Mouse (Mus musculus): Measurements from ENCODE around the gene Srsf10. TPM values are rescaled to one million over a fixed set of nuclear protein-coding genes. Genes with fewer than 3 reads are reported as not detected.

Srsf10 gene
- 355 and 418 TPM in 2 replicates for total RNA-seq (2014; fragmentation: Nextera tagmentation)
- total RNA-seq (2017), result 223 and 241 TPM in 2 replicates
- polyA plus RNA-seq (2012), result 299 and 339 TPM in 2 replicates

DNA sequence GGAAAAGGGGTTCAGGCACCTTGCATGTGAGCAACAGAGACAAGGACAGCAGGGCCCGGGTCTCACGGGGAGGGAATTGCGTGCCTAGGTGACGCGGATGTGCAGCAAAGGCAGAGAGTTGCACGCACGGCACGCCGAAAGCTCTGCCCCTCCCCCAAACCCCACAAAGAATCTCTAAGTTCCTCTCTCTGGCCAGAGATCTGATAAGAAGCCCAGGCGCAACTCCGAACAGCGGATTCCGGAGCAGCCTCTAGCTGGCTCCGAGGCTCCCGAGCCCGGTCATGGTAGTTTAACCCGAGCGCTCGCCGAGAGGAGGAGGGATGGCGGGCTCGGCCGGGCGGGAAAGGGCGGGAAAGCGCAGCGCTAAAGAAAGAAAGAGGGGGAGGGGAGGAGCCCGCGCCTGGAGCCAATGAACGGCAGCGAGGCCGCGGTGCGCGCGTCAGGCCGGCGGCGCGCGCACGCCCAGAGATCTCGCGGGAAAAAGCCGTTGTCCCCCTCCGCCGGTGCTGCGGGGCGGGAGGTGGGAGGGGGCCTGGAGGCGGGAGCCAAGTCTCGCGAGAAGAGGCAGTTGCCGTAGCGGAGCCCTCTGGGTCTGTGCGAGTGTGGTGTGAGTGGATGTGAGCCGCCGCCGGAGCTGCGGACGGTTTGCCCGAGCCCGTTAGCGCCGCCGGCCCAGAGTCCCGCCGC lies at the start of gene Srsf10:
Srsf10 (plus strand) TSS at position 212 of the 687 bp plus-strand sequence.
- no peak for TF ChIP-seq CTCF (IDR thresholded peaks at IDR 0.05; ENCODE audit: low read depth, low read length)
- no peak for TF ChIP-seq GATA2 (IDR thresholded peaks at IDR 0.05; ENCODE audit: borderline replicate concordance, low read depth, low read length)
- no peak for TF ChIP-seq POLR2AphosphoS5 (IDR thresholded peaks at IDR 0.05; ENCODE audit: insufficient replicate concordance, low read depth, low read length)
- TF ChIP-seq TAL1 (conservative IDR thresholded peaks at IDR 0.05; ENCODE audit: low read depth, low read length), result no peak
- TF ChIP-seq GATA1 (IDR thresholded peaks at IDR 0.05; ENCODE audit: borderline replicate concordance, low read length), result no peak
- Histone ChIP-seq H3K27me3 (ENCODE audit: insufficient read depth, low read length) (peaks cover 17% of the 10 kb centered on the region), H3K4me3 (ENCODE audit: low read depth, low read length) (peak within 1 kb of the TSS; percentile 93), H3K36me3 (replicated peaks) (peaks cover 21% of the 10 kb centered on the region), H3K9me3 (replicated peaks) (no peaks in the 10 kb centered on the region), H3K4me1 (ENCODE audit: insufficient read depth, low read depth, low read length) (peaks cover 44% of the 10 kb centered on the region)
- ATAC-seq (ENCODE audit: extremely low read depth, insufficient number of reproducible peaks, low FRiP score, poor library complexity, severe bottlenecking) (peak; percentile 69), DNase-seq (ENCODE audit: low spot score) (peak; percentile 98)

DNA sequence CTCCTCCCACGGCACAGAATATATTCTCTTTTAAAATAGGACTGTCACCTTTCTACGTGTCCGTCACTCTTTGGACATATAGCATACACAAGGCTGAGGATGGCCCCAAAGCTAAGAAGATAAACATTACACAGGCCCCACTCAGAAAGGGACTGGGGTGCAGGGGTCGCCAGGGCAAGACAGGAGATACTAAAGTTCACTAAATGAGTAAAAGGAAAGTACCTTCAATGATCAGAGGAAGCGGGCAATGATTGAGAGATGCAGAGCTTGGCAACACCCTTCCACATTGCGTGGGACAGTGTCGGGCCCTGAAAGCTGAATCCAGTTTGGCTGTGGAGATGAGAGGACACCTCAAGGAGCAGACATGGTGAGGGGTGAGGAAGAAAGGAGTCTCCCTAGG lies 40.7 kb upstream of the Srsf10 start:
- H3K9me3 ChIP-seq (replicated peaks), result peaks cover 3% of the 10 kb centered on the region
- H3K4me3 ChIP-seq (ENCODE audit: low read depth, low read length), result no peak overlapping the region
- no peak for ATAC-seq (ENCODE audit: extremely low read depth, insufficient number of reproducible peaks, low FRiP score, poor library complexity, severe bottlenecking)
- TF ChIP-seq GATA2 (IDR thresholded peaks at IDR 0.05; ENCODE audit: borderline replicate concordance, low read depth, low read length) (no peak), CTCF (IDR thresholded peaks at IDR 0.05; ENCODE audit: low read depth, low read length) (no peak)
- peaks cover 2% of the 10 kb centered on the region; the same call in 1 of the 2 replicates for H3K27me3 ChIP-seq (ENCODE audit: insufficient read depth, low read length)
- DNase-seq (ENCODE audit: low spot score), result no peak
- no peaks in the 10 kb centered on the region for H3K4me1 ChIP-seq (ENCODE audit: insufficient read depth, low read depth, low read length)
- H3K36me3 ChIP-seq (replicated peaks), result no peaks in the 10 kb centered on the region

DNA sequence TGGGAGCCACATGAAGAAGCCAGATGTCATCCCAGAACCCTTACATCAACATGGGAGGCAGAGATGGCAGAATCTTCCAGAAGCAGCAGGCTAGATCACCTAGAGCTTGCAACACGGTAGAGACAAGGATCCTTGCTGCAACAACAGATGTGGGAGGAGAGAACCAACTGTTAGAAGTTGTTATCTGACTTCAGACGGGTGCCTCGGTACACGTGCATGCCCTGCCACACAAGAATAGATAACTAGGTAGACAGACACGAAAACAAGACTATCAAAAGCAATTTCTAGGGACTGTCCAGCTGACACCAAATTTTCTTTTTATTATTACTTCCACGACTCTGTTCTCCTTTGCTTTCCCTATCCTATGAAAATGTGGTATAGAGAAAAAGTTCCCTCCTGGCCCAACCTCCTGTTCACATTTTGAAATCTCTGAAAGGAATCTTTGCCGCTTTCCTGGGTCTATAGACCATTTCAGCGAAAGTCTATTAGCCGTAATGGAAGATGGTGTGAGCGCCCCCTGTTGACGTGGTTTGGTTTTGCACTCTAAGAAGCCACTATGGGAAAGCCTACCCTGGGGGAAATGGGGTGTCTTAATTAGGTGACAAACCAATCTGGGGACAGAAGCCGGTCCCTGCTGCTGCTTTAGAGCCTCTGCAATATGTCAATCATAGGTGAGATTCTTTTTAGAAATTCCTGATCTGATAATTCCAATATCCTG lies 38.5 kb upstream of the Srsf10 start:
- Histone ChIP-seq H3K36me3 (replicated peaks) (no peaks in the 10 kb centered on the region), H3K9me3 (replicated peaks) (peaks cover 3% of the 10 kb centered on the region), H3K4me3 (ENCODE audit: low read depth, low read length) (no peak overlapping the region), H3K27me3 (ENCODE audit: insufficient read depth, low read length) (peaks cover 9% of the 10 kb centered on the region; the same call in 1 of the 2 replicates), H3K4me1 (ENCODE audit: insufficient read depth, low read depth, low read length) (no peaks in the 10 kb centered on the region)
- DNase-seq (ENCODE audit: low spot score) (no peak), ATAC-seq (ENCODE audit: extremely low read depth, insufficient number of reproducible peaks, low FRiP score, poor library complexity, severe bottlenecking) (no peak)
- TF ChIP-seq CTCF (IDR thresholded peaks at IDR 0.05; ENCODE audit: low read depth, low read length) (peak; percentile 62), GATA2 (IDR thresholded peaks at IDR 0.05; ENCODE audit: borderline replicate concordance, low read depth, low read length) (no peak), TAL1 (conservative IDR thresholded peaks at IDR 0.05; ENCODE audit: low read depth, low read length) (no peak)

DNA sequence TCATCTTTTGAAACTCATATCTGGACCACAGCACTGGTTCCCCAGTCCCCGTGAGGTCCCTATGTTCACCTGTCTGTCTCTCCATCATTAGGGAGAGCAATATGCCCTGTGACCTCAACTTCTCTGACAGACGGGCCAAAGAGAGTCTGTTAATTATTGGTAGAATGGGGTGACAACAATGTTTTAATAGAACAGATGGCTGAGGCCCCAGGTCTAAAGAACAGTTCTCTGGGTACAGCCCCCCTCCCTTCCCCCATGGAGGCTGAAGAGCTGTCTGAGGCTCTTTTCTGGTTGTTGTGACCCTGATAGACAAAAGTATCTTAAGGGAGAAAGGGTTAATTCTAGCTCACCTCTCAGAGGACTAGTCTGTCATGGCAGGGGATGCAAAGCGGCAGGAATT lies 37.2 kb upstream of the Srsf10 start:
- no peaks in the 10 kb centered on the region for H3K36me3 ChIP-seq (replicated peaks)
- ATAC-seq (ENCODE audit: extremely low read depth, insufficient number of reproducible peaks, low FRiP score, poor library complexity, severe bottlenecking), result no peak
- no peaks in the 10 kb centered on the region for H3K4me1 ChIP-seq (ENCODE audit: insufficient read depth, low read depth, low read length)
- H3K27me3 ChIP-seq (ENCODE audit: insufficient read depth, low read length), result peaks cover 9% of the 10 kb centered on the region; the same call in 1 of the 2 replicates
- no peak for DNase-seq (ENCODE audit: low spot score)
- no peaks in the 10 kb centered on the region for H3K9me3 ChIP-seq (replicated peaks)
- TF ChIP-seq GATA2 (IDR thresholded peaks at IDR 0.05; ENCODE audit: borderline replicate concordance, low read depth, low read length), result no peak
- H3K4me3 ChIP-seq (ENCODE audit: low read depth, low read length), result no peak overlapping the region

DNA sequence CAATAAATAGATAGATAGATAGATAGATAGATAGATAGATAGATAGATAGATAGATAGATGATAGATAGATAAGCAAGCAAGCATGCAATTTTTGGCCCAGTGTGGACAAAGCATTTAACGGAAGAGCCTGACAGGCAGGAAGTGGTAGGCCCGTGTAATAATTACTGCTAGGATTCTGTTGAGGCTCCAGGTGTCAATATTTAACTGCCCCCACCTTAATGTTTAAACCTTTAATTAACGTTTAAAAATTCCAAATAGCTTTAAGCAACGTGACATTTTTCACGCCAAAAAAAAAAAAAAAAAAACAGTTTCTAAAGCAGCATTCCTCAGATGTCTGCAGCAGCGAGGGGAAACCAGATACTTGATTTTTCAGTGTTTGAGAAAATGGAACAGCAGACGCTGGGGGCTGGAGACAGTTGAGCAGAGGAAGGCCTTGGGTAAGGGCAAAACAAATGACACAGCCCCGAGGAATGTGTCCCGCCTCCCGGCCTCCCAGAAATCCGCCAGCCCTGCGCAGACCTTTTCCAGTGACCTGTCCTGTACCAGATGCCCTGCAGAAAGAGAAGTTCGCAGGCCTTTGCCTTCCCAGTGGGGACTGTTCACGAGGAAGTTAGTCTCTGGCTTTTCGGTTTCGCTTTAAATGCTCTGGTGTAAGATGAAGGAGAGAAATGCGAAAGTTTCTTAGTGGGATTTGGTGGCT lies 35.6 kb upstream of the Srsf10 start:
- Histone ChIP-seq H3K4me3 (ENCODE audit: low read depth, low read length) (no peak overlapping the region), H3K27me3 (ENCODE audit: insufficient read depth, low read length) (peaks cover 13% of the 10 kb centered on the region; the same call in 1 of the 2 replicates), H3K36me3 (replicated peaks) (no peaks in the 10 kb centered on the region), H3K9me3 (replicated peaks) (no peaks in the 10 kb centered on the region), H3K4me1 (ENCODE audit: insufficient read depth, low read depth, low read length) (no peaks in the 10 kb centered on the region)
- ATAC-seq (ENCODE audit: extremely low read depth, insufficient number of reproducible peaks, low FRiP score, poor library complexity, severe bottlenecking) (no peak), DNase-seq (ENCODE audit: low spot score) (no peak)
- TF ChIP-seq CTCF (IDR thresholded peaks at IDR 0.05; ENCODE audit: low read depth, low read length), result no peak
- no peak for TF ChIP-seq GATA2 (IDR thresholded peaks at IDR 0.05; ENCODE audit: borderline replicate concordance, low read depth, low read length)

DNA sequence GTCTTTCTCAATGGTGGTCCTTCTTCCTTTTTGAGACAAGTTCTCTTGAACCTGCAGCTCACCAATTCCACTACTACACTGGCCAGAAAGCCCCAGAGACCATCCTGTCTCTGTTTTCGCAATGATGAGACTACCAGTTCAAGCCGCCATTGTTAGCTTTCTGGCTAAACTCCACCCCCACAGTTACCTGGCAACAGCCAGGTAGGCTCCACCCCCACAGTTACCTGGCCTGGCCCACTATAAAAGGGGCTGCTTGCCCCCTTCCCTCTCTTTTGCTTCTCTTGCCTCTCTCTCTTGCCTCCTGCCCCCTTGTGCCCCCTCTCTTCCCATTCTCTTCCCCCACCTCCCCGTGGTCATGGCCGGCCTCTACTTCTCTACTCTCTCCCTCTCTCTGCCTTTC lies 33.8 kb upstream of the Srsf10 start:
- no peak for DNase-seq (ENCODE audit: low spot score)
- Histone ChIP-seq H3K4me3 (ENCODE audit: low read depth, low read length) (no peak overlapping the region), H3K9me3 (replicated peaks) (no peaks in the 10 kb centered on the region), H3K4me1 (ENCODE audit: insufficient read depth, low read depth, low read length) (no peaks in the 10 kb centered on the region), H3K36me3 (replicated peaks) (no peaks in the 10 kb centered on the region), H3K27me3 (ENCODE audit: insufficient read depth, low read length) (peaks cover 13% of the 10 kb centered on the region; the same call in 1 of the 2 replicates)
- TF ChIP-seq GATA2 (IDR thresholded peaks at IDR 0.05; ENCODE audit: borderline replicate concordance, low read depth, low read length), result no peak
- no peak for TF ChIP-seq POLR2AphosphoS5 (IDR thresholded peaks at IDR 0.05; ENCODE audit: insufficient replicate concordance, low read depth, low read length)
- TF ChIP-seq TAL1 (conservative IDR thresholded peaks at IDR 0.05; ENCODE audit: low read depth, low read length), result no peak
- TF ChIP-seq CTCF (IDR thresholded peaks at IDR 0.05; ENCODE audit: low read depth, low read length), result no peak
- TF ChIP-seq GATA1 (IDR thresholded peaks at IDR 0.05; ENCODE audit: borderline replicate concordance, low read length), result no peak
- ATAC-seq (ENCODE audit: extremely low read depth, insufficient number of reproducible peaks, low FRiP score, poor library complexity, severe bottlenecking), result no peak
